Mouse (Mus musculus) retina, adult 2 months (tissue): Measurements from ENCODE around the gene Fam114a1.

Source experiments
- DNase-seq: peaks from one replicate; pipeline ENCODE4 v3.0.0-alpha.2; 2012; ENCODE audit warnings: low read depth, low spot score

The Fam114a1 gene

DNA sequence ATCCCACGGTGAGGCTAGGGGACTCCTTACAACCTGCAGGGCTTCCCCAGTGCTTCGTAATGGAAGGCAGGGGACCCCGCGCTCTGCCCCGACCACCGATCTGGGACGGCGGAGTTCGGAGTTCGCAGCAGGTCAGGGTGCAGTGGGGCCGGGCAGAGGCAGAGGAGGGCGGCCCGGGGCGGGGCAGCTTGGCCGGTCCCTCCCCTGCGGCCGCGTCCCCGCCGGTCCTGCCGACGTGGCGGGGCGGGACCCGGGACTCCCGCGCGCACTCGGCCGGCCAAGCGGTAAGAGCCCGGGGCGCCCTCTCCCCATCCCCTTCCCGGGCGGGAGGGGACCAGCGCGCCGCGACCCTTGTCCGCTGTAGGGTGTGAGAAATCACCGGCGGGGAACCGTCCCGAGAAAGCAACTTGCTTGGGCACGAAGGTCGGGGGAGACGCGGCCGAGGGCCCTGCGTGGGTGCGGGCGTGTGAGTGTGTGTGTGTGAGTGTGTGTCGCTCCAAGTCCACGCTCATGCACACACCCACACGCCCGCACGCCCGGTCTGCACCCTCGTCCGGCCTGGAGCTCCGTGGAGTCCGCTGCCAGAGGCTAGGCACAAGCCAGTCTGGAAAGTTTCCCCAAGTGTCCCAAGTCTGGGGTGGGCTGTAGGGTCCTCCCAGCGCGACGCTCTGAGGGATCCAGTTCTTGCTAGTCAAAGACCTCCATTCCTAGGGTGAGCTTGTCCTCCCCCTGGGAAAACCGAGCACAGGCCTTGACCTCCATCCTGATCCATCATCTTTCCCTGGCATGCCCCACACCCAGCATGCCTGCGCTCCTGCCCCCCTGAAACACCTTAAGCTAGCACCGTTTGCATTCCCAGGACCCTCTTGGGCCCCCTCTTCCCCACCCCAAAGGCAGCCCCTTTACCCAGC lies at the start of gene Fam114a1:
Gene Fam114a1 (plus strand): TSS at position 211 of the 911 bp plus-strand sequence.
- DNase-seq = no peak

DNA sequence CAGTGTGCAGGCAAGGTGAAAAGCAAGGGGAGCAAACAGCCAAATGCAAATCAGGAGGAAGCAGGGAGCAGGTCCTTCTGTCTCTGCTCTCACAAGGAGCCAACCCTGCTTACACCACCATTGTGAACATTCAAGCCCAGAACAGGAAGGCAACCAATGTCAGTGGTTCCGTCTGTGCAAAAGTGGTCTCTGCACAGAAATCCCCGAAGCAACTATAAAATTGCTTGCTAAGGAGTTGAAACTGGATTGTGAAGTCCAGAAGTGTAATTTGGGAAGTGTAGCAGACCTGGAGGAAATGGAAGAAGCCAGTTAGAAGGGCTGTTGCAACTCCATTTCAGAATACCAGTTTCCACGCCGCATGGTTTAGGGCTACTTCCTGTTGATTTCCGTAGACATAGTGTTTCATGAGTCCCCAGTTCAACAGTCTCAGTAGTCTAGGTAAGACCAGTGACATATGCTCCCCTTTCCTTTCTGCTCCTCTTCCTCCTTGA lies 46.9 kb upstream of the Fam114a1 start:
- DNase-seq = no peak

DNA sequence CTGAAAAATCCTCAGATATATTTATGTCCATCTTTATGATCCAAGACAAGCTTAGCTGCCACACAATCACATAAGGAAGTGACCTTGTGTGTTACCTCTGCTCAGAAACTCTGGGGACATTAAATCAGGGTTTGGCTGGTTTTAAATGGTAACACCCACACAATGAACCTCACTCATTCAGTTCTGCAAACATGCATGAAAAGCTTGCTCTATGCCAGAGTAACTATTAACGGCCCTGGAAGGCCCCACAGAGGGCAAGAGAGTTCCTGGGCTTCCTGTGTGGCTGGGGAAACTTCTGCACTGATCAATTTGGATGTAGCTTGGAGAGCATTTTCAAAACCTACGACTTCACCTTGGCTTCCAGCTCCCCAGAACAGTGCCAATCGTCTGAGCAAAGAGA lies 37.7 kb upstream of the Fam114a1 start:
- DNase-seq = no peak

DNA sequence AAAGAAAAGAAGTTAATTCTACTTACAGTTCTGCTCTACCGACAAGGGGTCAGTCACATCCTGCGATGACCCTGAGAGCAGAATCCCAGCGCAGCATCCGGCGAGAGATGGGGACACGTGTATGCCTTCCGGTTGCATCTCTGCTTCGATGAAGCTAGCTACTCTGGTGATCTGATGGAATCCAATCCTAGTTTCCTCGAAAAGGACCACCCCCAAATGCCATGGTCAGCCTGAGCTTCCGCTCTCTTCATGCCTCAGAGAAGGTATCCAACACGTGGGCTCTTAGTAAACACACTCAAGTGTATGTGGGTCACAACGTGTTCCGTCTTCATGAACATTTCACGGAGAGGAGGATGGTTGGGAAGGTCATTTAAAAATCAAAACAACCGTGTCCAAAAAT lies 37.1 kb upstream of the Fam114a1 start:
- no peak for DNase-seq

DNA sequence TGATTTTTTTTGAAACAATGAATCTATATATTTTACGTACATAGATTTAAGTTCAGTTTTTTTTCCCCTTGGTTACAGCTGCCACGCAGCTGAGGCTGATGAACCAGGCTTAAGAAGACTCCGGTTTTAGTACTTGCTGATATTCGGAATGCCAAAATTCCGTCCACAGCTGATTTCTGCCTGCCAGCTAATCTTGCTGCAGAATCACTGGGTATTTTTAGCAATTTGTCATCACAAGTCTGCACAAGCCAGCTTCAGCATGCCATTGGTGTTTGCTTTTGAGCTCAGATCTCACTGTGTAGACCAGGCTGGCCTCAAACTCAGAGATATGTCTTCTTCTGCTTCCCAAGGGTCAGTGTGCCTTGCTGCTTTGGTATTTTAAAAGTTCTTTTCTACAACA lies 18.4 kb upstream of the Fam114a1 start:
- no peak for DNase-seq

DNA sequence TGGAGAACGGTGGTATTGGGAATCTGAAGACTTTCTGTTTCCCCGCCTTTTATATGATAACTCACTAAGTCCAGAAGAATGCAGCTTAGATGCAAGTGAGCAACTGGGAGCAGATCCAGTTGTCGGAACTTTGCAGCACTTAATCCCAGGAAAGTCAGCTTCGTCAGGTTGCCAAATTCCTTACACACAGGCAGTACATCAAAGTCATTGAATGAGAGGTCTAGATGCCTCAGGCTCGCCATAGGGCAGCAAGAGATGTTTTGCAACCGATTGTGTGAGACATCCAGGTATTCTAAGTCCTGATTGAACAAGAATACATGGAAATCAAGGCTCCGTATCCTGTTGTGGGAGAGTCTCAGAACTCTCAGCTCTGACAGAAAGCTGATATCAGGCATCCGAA lies 14.9 kb upstream of the Fam114a1 start:
- DNase-seq = no peak

DNA sequence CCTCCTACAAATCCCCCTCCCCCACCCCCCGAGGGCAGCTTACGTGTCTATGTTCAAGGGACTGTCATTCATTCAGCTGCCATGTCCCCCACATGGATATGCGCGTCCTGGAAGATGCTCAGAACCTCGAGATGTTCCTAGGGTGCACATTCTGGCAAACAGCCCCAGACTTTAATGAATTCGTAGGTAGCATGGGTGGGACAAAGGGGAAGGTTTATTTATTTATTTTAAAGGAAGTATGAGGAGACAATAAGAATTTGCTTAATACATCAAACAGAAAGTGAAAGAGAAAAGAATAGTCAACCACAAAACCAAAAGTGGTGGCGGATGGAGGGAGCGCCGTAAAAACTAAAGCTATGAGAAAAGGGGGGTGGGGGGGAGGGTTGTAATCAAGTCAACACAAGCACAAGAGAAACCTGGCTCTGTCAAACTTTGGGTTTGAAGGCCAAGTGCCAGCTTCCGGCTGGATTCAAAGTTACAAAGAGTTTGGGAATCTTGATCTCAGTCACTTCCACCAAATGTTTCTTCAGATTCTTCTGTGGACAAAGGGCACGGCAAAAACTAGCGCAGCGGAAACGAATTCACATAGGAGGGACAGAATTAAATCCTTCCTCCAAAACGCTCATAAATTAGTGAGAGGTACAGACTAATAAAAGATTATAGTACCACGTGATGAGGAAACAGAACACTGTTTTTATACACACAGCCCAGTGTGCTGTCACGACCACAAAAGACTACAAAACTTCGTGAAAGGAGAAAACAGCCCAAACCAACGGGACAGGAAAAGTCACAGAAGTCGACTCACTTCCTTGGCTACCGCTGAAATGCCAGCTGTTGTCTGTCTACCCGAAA lies 10.7 kb upstream of the Fam114a1 start:
- no peak for DNase-seq

DNA sequence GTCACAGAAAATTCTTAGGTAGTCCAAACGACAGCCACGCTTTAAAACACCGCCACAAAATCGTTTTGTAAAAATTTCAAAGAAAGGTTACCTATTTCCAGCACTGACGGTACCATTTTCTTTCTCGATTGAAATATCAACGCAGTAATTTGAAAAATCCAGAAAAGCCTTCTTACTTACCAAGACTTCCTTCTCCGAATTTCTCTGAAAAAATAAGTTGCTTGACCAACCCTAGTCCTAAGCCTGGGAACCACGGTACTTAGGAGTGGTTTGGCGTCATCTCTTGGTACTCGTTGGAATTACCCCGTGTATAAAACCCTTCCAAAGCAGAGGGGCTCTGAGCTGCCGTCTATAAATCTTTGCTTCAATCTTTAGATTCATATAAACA lies 10.0 kb upstream of the Fam114a1 start, which contains the start of gene Tlr6:
Gene Tlr6 (minus strand): TSS at position 255 of the 388 bp plus-strand sequence.
- DNase-seq = no peak

DNA sequence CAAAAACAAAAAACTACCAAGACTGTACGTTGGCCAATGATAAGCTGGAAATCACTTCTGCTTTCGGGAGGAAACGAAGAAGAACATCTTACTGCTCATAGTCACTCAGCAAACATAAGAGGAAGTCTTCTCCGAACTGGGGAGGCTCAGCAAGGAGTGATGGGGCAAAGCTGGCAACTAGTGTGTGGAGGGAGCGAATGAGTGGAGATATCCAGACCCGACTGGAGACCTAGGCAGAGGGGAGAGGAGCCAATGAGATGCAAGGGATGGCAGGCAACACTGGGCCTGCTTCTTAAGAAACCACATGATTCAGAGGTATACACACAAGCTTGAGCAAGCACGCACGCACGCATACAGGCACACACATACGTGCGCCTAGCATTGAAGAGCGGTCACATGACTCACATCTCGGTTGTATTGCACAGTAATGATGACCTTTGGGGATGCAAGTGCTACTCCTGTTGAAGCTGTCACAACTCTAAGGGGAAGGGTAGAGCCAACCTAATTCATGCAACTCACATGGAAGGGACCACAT lies 8.9 kb upstream of the Fam114a1 start:
- DNase-seq = no peak

DNA sequence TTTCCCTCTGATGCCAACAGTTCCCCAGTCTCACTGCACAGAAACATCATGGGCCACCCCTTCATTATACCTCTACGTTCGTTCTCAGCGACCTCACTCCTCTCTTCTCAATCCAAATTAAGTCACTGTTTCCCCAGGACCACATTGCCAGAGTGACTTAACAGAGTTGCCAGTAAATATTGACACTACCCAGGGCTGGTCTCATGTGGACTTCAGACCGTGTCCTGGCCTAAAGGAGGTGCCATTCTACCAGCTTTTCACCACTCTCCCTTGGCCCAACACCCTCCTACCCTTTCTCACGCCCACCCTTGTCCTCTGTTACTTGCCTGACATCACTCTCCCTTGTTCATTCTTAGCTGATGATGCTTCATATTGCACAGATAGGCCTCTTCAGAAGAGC lies 6.6 kb upstream of the Fam114a1 start:
- no peak for DNase-seq

DNA sequence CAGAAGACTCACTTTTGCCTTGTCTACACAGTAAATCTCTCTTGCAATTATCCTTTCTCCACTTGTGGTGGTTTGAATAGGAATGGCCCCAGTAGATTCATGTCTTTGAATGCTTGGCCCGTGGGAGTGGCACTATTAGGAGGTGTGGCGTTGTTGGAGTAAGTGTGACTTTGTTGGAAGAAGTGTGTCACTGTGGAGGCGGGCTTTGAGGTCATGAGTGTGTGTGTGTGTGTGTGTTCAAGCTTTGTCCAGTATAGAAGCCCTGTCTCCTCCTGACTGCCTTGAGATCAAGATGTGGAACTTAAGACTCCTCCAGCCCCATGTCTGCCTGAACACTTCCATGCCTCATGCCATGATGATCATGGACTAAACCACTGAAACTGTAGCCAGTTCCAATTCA lies 6.1 kb upstream of the Fam114a1 start:
- DNase-seq = no peak

DNA sequence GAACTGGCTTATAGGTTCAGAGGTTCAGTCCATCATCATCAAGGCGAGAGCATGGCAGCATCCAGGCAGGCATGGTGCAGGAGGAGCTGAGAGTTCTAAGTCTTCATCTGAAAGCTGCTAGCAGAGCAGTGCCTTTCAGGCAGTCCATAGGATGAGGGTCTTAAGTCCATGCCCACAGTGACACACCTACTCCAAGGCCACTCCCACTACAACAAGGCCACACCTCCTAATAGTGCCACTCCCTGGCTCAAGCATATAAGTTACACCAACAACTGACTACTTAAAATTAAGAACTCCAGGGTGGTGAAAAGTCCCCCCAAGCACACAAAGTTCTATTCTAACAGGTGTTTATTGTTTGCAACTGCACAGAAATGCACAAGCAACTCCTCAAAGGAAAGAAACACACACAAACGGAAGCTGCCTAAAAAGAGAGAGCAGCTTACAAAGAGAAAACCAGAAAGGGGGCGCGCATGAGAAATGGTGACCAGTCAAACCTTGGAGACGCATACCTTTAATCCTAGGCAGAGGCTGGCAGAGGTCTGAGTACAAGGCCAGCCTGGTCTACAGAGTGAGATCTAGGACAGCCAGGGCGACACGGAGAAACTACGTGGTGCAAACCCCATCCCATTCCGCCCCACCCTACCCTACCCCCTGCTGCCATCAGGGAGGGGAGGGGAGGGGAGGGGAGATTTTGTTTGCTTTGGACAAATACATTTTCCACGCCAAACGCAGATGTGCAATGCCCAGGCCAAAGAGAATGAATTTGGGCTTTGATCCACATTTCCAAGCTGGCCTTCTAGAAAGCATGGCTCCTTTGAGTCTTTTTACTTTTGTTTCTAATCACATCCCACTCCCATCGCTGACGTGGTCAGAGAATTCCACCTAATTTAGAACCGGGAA lies 660 bp upstream of the Fam114a1 start:
- no peak for DNase-seq

DNA sequence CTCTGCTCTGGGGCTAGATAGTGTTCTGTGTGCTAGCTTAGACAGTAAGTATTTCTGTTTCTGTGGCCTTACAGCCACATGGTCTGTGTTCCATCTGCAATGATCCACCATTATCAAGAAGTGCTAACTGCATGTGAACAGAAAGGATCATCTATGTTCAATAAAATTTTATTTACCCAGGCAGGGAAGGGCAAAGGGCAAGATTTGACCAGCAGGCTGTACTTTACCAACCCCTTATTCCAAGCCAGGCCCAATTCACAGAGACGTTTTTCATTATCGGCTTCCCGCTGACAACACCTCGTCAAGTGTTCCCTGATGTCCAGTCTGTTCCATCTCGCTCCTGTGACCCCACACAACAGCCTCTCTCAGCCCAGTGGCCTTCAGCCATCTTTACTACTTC lies 5.2 kb downstream of the Fam114a1 start:
- DNase-seq = no peak

DNA sequence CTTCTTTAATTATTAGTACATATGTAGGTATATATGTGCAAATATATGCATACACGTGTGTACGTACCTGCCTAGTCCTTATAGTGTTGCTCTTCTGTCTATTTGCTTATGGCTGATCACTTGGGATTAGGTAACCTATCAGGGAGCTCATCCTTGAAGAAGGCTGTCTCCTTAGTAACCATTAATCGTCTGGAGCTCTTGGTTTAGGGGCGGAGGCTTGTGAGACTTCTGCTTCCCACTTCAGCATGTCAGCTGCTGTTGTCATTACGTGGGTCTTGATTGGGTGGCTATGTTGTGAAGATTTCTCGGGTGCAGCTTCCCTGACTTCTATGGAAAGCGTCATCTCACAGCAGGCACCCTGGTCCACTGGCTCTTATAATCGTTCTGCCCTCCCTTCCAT lies 7.3 kb downstream of the Fam114a1 start:
- DNase-seq = no peak

DNA sequence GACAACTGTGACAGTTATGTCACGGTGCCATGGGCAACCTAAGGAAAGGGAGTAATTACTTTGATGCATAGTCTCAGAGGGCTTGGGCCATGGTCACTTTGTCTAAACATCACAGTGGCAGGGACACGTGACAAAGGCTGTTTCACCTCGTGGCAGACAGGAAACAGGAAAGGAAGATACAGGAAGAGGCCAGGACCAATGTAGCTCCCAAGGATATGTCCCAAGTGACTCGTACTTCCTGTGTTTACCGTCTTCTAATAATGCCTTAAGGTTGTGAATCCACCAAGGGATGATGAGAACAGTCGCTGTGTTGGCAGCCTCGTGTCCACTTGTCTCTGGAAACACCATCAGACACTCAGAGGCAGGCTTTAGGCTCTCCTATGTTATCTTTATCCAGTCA lies 16.1 kb downstream of the Fam114a1 start:
- no peak for DNase-seq

DNA sequence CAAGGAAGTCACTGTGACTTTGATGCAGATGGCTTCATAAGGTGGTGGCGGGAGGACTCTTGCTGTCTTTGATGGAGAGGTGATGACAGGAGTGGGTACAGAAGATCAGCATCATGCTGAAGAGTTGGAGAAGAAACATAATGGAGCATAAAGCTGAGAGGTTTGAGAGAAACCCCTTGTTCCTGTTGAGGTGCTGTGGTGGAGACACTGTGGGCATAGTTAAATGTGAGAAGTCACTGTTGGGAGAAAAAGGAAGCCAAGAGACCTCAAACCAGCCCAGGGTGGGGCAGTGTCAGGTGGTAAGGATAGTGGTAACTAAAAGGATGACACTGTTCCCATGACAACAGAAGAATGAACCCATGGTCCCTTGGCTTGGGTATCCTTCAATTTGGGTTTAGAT lies 20.1 kb downstream of the Fam114a1 start:
- no peak for DNase-seq

DNA sequence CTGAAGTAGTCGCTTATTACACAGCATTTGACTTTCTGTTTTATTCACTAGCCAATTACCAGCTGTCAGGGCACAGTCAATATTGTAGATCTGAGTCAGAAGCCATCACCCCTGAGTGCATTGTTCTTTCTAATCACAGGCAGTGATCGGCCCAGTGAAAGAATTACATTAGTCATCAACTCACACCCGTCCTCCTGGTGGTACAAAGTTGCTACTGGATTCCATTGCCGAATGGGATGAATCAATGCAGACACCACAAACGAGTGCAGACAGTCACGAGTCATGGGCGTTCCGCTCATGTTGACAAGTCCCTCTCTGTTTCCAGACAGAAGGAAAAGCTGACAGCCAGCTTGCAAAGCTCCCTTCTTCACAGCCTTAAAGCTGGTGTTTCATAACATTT lies 22.7 kb downstream of the Fam114a1 start:
- no peak for DNase-seq

DNA sequence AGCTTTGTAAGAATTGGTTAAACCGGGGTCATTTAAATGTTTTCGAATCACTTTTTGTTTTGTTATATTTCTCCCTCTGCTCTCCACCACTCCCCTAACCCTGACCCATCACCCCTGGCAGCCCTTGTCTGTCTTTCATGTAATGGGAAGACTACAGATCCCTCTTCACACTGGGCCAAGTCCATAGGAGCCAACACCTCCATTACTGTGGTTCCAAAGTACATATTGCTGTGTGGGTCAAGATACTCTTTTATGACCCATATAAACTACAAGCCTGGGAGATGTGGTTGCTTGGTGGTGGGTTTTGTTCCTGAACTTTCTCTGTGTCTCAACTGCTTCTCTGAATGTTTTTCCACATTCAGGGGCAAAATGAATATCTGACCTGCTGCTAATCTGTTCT lies 25.5 kb downstream of the Fam114a1 start:
- DNase-seq = no peak

DNA sequence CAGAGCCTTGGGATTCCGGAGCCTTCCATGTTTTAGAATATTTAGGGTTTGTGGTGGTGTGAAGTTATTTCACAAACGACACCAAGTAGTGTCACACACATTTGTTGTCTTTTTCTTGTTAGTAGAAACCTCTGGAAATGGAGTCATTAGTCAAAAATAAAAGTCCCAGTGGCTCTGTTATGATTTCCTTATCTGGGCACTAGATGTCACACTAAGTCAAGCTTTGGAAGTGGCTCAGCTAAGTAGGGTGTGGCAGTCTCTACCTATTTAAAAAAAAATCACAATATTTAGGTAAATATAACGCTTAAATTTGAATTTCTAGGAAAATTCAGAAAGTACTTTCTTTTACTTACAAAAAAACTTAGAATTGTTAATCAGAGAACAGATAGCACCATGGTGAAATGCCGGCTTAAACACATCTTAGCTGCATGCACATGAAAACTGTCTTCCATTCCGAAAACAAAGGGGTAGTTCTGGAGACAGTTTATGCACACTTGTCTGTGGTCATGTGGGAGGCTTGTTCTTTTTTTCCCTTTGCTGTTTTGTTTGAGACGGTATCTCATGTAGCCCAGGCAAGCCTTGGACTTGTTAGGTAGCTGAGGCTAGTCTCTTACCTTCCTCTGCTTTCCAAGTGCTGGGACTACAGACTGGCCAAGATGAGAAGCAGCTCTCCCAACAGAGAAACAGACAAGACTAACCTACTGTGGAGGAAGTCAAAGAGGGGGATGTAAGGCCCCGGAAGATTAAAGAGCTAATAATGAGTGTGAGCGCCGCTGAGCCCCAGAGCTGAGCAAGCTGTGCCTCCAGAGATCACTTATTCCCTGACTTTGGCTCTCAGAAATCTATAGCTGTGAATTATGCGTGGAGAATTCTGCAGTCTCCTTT lies 33.3 kb downstream of the Fam114a1 start:
- peak; percentile 36 for DNase-seq

DNA sequence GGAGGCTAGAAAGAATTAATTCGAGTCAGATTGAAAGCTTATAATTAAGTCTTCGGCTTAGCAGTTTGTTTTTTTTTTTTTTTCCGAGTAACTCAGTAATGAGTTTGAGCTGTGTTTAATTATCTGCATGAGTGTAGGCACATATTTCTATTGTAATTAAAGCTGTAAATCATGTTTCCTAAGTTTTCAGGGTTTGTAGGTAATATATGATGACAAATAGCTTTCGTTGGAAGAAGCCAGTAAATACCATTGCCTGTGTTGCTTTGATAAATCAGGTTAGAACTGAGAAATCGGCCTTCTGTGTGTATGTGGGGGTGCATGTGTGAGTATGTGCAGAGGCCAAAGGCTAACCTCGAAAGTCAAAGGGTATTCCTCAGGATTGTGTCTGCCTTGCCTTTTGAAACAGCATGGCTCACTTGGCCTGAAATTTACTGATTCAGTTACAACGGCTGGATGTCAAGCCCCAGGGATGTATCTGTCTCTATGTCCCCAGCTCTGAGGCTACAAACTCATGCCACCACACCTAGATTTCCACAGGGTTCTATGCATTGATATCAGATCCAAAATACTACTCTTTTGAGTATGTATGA lies 34.2 kb downstream of the Fam114a1 start:
- no peak for DNase-seq
